Mouse (Mus musculus) heart, postnatal 14 days (tissue): ENCODE results near the gene Micu1. TPM values are rescaled to one million over a fixed set of nuclear protein-coding genes. Genes with fewer than 3 reads are reported as not detected.

Source experiments
- DNase-seq, 2 experiments: peaks; one replicate each; pipeline ENCODE4 v3.0.0; 2021 to 2022
- intact Hi-C: fragments of 180-260 bp; cut with DNase I; formaldehyde crosslinking; loops from one replicate; pipeline ENCODE4 v1.15.1; 2025
- total RNA-seq, 2 experiments: library from RNA; stranded (reverse); gene quantifications; 2 replicates each; pipeline ENCODE4 v1.2.3; 2021

Micu1 gene
- total RNA-seq, 2 experiments from 2014 or later = 21.9 to 25.3 TPM

GRCm38 (mm10) chr10:59895460-59896186 lies 193.3 kb downstream of the Micu1 start:
- intact Hi-C loops = loop anchor here (5.0 kb wide), 1 partner anchor 87 kb away; no protein-coding TSS in a partner anchor
- DNase-seq = no peak

DNA sequence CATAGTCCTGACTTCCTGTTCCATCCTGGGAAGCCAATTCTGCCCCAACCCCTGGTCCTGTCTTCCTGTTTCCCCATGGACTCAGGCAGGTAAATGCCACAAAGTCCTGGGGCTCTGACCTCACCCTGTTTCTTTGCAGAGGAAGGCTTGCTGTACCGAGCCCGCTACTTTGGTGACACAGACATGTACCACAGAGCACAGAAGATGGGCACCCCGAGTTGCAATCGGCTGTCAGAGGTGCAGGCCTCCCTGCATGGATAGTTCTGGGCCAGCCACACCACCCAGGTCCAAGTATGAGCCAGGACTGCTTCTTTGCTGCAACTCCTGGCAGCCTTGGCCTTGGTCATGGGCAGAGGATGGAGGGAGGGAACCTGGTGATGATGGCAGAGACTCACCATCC lies 193.9 kb downstream of the Micu1 start:
- intact Hi-C loops = loop anchor here (5.0 kb wide), 1 partner anchor 86 kb away; no protein-coding TSS in a partner anchor
- DNase-seq = no peak

DNA sequence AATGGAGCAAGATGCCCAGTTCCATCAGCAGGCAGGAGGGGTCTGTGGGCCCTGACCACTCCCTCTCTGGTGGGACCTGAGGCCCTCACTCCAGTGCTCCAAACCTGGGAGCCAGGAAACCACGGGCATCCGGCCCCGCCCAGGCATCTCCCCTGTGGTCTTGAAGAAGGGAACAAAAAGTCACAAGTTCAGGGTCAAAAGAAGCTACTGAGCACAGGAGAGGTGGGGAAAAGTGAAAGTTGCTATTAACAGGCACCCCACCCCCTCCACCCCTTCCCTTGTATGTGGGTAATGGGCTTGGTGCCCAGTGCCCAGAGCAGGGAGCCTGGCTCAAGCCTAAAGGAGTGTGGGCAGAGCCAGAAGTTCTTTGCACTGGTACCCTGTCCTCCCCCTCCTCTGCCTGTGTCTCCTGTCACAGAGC lies 194.6 kb downstream of the Micu1 start:
- no peak for DNase-seq
- intact Hi-C loops = loop anchor here (5.0 kb wide), 1 partner anchor 85 kb away; no protein-coding TSS in a partner anchor

GRCm38 (mm10) chr10:59897511-59897910 lies 195.2 kb downstream of the Micu1 start:
- no peak for DNase-seq
- intact Hi-C loops = loop anchor here (5.0 kb wide), 1 partner anchor 85 kb away; no protein-coding TSS in a partner anchor

DNA sequence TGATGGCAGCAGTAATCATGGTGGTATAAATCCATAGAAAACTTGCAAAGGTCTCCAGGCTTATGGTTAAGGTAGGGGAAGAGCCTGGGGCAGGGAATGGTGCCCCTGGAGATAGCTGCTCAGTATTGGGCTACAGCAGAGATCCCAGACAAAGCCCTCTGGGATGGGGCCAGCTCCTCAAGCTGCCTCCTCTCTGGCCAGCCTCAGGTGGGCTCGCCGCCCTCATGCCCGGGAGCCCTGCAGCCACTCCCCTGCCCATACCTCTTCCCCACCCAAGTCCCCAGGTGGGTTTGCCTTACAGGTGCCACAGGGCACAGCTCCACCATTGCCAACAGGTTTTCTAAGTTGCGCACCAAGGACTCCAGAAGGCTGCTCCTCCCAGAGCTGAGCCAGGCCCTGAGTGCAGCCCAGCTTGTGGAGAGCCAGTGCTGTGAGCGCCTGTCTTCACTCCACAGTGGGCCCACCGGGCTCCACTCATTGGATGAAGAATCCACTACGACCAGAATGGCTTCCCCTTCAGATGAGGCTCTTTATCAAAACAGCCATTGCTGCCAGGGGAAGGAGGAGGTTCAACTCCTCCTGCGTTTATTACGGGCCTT lies 196.0 kb downstream of the Micu1 start:
- intact Hi-C loops = loop anchor here (5.0 kb wide), 1 partner anchor 84 kb away; no protein-coding TSS in a partner anchor
- no peak for DNase-seq

DNA sequence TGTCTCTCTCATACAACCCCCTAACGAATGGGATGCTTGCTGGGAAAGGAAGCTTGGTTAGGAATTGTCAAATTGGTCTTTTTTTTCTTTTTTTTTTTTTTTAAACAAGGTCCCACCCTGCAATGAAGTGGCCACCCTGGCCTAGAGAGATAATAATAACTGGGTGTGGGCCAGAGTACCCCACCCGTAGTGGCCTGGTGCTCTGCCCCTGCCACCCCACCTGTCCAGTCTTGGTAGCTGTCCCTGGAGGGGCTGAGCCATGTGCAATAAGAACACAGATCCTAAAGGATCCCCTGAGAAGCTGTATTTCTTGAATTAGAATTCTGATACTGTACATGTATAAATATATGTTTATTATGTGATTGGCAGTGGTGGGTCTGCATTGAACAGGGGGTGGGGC lies 196.7 kb downstream of the Micu1 start:
- DNase-seq = no peak
- intact Hi-C loops = loop anchor here (5.0 kb wide), 1 partner anchor 83 kb away; no protein-coding TSS in a partner anchor

DNA sequence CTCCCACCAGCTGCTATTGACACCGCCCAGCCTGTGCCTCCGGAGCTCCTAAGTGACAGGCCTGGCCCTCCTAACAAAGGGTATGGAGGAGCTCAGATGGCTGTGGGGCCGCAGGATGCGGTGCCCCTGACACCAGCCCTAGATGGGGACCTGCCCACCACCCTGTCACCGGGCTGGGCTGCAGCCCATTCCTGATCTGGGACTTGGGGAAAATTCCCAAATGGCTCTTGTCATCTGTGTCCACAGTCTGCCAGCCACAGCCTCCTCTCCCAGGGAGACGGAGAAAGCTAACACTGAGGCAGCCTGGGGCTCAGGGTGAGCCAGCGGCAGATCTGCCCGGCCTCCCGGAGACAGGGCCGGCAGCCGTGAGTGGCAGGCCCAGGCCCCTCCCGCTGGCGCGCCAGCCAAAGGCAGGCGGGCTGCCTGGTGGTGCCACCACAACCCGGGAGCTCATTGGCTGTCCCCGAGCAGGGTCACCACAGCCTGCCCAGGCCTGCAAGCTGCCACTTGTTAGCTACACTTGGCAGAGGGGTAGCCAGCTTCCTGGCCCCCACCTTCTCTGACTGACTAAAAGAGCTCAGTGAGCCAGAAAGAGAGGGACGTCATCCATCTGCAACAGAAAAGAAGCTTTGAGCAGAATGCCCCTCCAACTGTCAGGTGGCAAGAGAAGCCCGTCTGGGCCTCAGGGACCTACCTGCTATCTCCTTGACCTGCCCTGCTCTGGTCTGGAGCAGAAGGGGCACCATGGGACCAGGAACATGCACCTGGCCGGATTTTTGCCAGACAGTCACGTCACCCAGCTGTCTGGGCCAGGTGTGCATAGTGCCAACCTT lies 197.3 kb downstream of the Micu1 start:
- intact Hi-C loops = loop anchor here (5.0 kb wide), 1 partner anchor 83 kb away; no protein-coding TSS in a partner anchor

DNA sequence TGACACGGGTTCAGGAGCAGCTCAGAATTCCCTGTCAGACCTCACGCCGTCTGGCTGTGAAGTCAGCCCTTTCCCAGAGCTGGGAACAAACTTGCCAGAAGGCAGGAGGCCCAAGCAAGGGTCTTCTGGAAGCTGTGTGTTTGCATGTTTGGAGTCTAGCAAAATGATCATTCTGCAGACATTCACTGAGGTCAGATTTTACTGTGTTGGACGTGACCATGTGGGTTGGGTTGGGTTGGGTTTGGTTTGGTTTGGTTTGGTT lies 197.8 kb downstream of the Micu1 start:
- intact Hi-C loops = no loop called here
- DNase-seq = no peak

More for the DNA sequence above, 197.3 kb downstream of the Micu1 start:
- DNase-seq = peak; percentile 78 to 86

- DNase-seq = no peak
- intact Hi-C loops = no loop called here
Measured at GRCm38 (mm10) chr10:59900939-59901338, 198.7 kb downstream of the Micu1 start.

DNA sequence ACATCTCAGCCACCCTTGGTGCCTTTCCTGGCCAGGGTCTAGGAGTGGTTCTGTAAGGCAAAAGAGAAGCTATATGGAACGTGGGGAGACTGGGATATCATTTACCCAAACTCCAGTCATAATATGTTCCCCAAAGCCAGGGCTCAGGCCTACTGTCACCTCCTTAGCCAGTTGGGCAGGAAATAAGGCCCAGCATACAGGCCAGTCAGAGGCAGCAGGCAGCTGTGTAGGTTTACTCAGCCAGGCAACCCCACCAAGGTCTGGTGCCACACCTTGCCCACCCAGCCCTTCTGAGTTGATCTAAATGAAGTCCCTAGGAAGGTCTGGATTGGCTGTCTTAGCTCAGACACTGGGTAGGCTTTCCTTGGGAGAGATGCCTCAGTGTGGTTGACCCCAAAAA lies 199.2 kb downstream of the Micu1 start:
- intact Hi-C loops = no loop called here
- no peak for DNase-seq

GRCm38 (mm10) chr10:59901986-59902605 lies 199.8 kb downstream of the Micu1 start:
- no peak for DNase-seq
- intact Hi-C loops = no loop called here

DNA sequence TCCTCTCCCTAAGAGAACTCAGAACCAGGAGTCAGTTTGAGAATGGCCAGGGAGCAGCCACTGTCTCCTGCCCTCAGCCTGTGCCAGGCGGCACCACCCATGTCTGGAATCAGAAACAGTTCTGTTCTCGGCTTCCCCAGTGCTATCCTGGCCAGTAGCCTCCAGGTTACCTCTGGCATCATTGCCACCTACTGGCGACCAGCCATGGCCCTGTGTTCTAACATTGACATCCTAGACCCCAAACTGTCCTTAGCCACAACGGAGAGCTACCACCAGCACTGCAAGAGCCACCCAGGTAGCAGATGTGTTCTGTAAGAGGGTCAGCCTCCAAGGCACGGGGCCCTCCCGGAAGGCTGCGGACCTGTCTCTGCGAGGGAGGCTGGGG lies 200.3 kb downstream of the Micu1 start:
- intact Hi-C loops = no loop called here
- DNase-seq = no peak

DNA sequence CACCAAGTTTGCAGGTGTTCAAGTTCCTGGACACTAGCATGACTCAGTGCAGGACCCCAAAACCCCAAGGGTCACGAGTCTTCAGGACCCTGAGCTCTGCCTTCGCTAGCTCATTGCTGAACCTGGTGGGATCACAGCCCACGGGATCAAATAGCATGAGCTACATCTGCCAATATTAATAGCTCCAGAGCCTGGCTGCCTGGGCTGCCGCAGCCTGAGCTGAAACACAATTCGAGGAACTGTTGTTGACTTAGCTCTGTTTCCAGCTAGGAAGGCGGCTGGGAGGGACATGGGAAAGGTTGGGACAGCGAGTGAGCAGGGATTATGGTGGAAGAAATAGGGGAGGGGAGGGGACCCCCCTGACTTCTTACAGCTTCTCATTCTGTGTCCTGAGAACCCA lies 200.9 kb downstream of the Micu1 start:
- DNase-seq = no peak
- intact Hi-C loops = no loop called here

DNA sequence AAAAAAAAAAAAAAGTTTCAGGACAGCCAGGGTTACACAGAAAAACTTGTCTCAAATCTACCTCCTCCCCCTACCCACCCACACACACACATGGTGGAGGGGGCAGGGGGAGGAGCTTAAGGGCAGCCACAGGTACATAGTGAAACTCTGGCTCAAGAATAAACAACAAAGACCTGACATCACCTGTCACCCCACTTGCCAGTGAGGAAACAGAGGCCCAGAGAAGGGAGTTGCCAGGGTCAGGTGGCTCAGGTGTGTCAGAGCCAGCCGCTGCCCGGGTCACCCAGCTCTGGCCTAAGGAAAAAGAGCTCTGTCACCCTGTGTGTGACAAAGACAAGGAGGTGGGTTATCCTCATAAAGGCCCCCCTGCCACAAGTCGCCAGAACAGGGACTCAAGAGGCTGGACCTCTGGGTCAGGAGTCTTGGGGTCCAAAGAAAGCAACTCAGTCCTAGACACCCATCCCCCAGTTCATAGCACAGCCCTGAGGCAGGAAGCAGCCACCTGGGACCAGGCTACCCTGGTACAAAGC lies 204.9 kb downstream of the Micu1 start:
- intact Hi-C loops = no loop called here
- DNase-seq = no peak

DNA sequence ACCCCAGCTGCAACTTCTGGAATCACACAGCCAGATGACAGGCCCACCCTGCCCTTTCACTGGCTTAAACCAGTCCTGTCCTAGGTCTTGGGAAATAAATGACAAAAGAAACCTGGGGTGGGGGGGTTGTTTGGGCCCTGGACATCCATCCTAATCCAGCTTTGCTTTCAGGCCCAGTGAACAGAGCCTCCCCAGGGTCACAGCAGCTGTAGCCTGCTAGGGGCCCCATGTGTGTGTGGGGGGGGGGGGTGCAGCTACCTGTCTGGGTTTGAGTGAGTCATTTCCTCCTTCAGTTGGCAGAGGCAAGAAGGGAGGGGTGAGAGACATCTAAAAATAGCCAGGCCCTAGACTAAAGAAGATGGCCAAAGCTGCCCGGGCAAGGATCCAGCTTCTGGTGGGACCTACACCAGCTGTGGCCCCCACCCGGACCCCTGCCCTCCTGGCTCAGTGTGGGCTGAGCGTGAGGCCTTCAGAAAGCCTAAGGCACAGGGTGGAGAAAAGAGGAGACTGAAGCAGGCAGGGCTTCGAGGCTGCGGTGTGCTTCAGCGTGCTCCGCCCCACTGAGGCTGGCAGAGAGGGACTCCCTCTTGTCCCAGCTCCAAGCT lies 205.5 kb downstream of the Micu1 start:
- intact Hi-C loops = no loop called here
- DNase-seq = no peak

GRCm38 (mm10) chr10:59908776-59909315 lies 206.6 kb downstream of the Micu1 start:
- no peak for DNase-seq
- intact Hi-C loops = no loop called here

DNA sequence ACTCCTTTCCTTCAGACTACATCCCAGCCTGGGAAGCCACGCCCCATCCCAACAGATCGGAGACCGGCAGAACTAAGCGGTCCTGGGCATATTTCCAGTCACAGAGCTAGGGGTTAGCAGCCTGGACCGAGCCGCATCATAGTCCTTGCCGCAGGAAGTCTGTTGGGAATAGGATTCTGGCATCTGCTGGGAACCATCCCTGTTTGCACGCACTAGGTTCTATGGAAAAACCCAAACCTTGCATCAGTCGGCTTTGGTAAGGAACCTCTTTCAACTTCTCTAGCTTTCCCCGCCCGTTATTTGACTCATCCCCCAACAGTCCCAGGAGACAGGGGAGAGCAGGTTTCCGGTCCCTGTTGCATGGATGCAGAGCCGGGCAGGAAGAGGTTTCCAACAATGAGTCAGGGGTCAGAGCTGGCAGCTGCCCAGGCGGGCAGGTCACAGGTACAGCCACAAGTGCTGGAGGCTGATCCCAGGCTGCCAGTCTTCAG lies 207.1 kb downstream of the Micu1 start:
- intact Hi-C loops = no loop called here
- DNase-seq = peak; percentile 74 to 75

DNA sequence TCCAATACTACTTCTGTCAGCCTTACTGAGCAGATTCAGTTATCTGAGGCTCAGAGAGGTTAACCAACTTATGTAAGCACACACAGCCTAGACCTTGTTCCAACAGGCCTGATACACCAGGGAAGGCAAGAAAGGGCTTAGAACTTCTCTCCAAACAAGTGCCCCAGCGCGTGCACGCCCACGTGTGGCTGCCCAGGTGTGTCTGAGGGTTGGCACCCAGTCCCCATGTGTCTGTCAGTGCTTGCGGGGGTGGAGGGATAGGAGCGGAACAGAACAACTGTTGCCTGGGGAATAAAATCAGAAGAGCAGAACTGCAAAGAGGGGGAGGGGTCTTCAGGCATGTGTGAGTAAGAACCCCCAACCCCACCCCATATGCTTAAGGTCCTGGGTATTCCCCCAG lies 208.8 kb downstream of the Micu1 start:
- DNase-seq = no peak
- intact Hi-C loops = no loop called here

GRCm38 (mm10) chr10:59911561-59912198 lies 209.4 kb downstream of the Micu1 start:
- intact Hi-C loops = no loop called here
- peak; percentile 59 to 69 for DNase-seq
